Mouse (Mus musculus) liver, adult 2 months (tissue): ENCODE measurements around the gene Lrch4. TPM values are rescaled to one million over a fixed set of nuclear protein-coding genes. Genes with fewer than 3 reads are reported as not detected.

ENCODE experiments used
- DNase-seq: peaks from one replicate; pipeline ENCODE4 v3.0.0-alpha.2; 2011; ENCODE audit warnings: low read depth, low spot score; ENCODE audit errors: extremely low read depth
- H3K27ac ChIP-seq: fragments of 200-500 bp; replicated peaks from 2 replicates; pipeline ENCODE4 v1.5.1; 2012; ENCODE audit warnings: low read depth, mild to moderate bottlenecking, control low read depth, inconsistent platforms, low read length; ENCODE audit not compliant: insufficient read depth
- H3K27me3 ChIP-seq: fragments of 200-500 bp; 2 replicates; pipeline ENCODE4 v1.6.1; 2012; ENCODE audit warnings: mild to moderate bottlenecking, moderate library complexity, low read length, inconsistent platforms; ENCODE audit not compliant: control insufficient read depth, insufficient read depth
- H3K36me3 ChIP-seq: fragments of 200-500 bp; 2 replicates; pipeline ENCODE4 v1.6.1; 2012; ENCODE audit warnings: low read length, inconsistent platforms; ENCODE audit not compliant: control insufficient read depth, insufficient read depth
- H3K4me1 ChIP-seq: fragments of 200-500 bp; 2 replicates; pipeline ENCODE4 v1.6.1; 2011; ENCODE audit warnings: low read length; ENCODE audit not compliant: control insufficient read depth, insufficient read depth
- H3K4me3 ChIP-seq: fragments of 200-500 bp; 2 replicates; pipeline ENCODE4 v1.5.1; 2011; ENCODE audit warnings: low read depth, mild to moderate bottlenecking, control low read depth, low read length, moderate library complexity; ENCODE audit not compliant: insufficient read depth
- H3K79me2 ChIP-seq: fragments of 200-500 bp; 2 replicates; pipeline ENCODE4 v1.6.1; 2012; ENCODE audit warnings: inconsistent platforms, mild to moderate bottlenecking, low read length, moderate library complexity; ENCODE audit not compliant: control insufficient read depth, insufficient read depth
- H3K9ac ChIP-seq: fragments of 200-500 bp; 2 replicates; pipeline ENCODE4 v1.6.1; 2012; ENCODE audit warnings: low read depth, mild to moderate bottlenecking, control low read depth, inconsistent platforms, low read length
- CTCF ChIP-seq: fragments of 200-500 bp; IDR thresholded peaks from 2 replicates; pipeline ENCODE4 v1.5.1; 2011; ENCODE audit warnings: low read depth, low read length, control low read depth
- POLR2A ChIP-seq: fragments of 200-500 bp; IDR thresholded peaks from 2 replicates; pipeline ENCODE4 v1.6.1; 2011; ENCODE audit warnings: low read length, control low read depth; ENCODE audit not compliant: insufficient read depth; ENCODE audit errors: extremely low read depth
- WGBS: fragments of 180-500 bp; shearing (Covaris S2); methylation state at CpG from one replicate; pipeline ENCODE4 v1.1.7; 2018; 5-methylcytosine and 5-hydroxymethylcytosine counted together
- polyA plus RNA-seq: library from polyadenylated mRNA; depleted of rRNA; stranded (reverse); fragments of >200 nt; gene quantifications from 2 replicates; pipeline ENCODE4 v1.2.3, GENCODE M21; 2012
- total RNA-seq: library from RNA; depleted of rRNA; stranded (reverse); fragments of >200 nt; gene quantifications from 2 replicates; pipeline ENCODE4 v1.2.3, GENCODE M21; 2014

Gene Lrch4
- total and polyA plus RNA-seq, 2 experiments: 0.74 to 15.0 TPM

DNA sequence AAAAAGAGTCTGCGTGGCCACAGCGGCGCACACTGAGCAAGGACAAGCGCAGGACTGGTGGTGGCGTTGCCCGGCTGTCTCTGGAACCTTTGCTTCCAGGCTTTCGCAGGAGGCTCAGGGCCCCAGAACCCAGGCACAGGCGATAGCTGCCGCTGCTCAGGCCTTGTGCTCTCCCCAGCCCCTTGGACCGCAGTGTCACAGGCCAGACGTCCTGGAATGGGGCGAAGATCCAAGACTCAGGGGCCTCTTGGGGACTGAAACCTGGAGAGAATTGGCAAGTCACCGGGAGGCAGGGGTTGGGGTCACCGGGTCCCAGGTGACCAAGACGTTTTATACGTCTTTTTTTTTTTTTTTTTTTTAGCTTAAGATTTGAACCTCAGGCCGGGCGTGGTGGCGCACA, 15.6 kb downstream of the Lrch4 start:
- DNase-seq: no peak
- Histone ChIP-seq H3K36me3 (no peaks in the 10 kb centered on the region), H3K27ac (no peak overlapping the region), H3K79me2 (no peaks in the 10 kb centered on the region), H3K27me3 (no peaks in the 10 kb centered on the region), H3K9ac (no peak overlapping the region), H3K4me1 (no peaks in the 10 kb centered on the region), H3K4me3 (no peak overlapping the region)
- WGBS: 67% methylated on average over 19 of the region's 19 CpGs
- TF ChIP-seq POLR2A: no peak
- no peak for TF ChIP-seq CTCF

DNA sequence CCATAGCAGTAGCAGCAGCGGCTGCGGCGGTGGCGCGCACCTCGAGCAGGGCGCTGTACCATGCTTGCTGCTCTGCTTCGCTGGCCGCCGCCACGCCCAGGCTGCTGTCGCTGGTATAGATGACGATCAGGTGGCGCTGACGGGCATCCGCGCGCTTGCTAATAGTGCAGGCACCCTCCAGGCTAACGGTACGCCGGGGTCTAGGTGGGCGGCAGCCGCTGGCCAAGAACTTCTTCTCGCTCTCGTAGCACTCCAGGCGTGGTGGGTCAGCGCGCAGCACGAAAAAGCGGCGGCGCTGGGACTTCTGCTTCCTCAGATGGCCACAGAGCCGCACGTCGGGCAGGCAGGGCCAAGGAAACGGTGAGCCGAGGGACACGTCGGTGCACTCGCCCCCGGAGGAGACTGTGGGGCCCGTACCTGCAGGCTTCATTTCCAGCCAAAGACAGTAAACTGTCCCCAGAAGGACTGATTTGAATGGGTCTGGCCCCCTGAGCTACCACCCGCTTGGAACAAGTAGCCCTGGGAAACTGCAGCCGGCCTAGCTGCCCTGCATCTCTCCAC, 16.2 kb downstream of the Lrch4 start:
- Histone ChIP-seq H3K4me1 (no peaks in the 10 kb centered on the region), H3K4me3 (peak overlapping the region; percentile 41), H3K27ac (no peak overlapping the region), H3K79me2 (no peaks in the 10 kb centered on the region), H3K27me3 (no peaks in the 10 kb centered on the region), H3K9ac (peak overlapping the region; percentile 36; the same call in 1 of the 2 replicates), H3K36me3 (no peaks in the 10 kb centered on the region)
- DNase-seq: no peak
- no peak for TF ChIP-seq POLR2A
- no peak for TF ChIP-seq CTCF
- 3% methylated on average over 44 of the region's 44 CpGs for WGBS

DNA sequence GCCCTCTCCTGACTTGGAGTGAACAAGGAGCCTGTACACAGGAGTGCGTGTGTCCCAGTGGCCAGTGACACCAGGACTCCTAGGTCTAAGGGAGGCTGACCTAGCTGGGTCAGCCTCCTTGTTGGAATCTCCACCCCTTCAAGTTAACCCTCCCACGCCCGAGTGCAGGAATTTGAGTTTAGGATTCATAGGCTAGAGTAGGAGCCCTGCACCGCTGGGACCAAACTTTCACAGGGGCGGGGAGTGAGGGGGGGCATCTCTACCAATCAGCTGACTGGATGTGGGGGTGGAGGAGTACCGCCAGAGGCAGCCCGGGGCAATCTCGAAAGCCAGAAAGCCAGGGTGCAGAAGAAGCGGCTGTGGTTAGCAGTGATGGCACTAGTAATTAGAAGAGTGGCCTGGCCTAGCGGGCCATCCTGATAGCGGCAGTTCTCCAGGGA, 16.8 kb downstream of the Lrch4 start, which contains the start of gene Irs3:
Gene Irs3, minus strand, starts transcription at position 63 of the 440 bp plus-strand sequence.
- no peaks in the 10 kb centered on the region for H3K36me3 ChIP-seq
- WGBS: 27% methylated on average over 11 of the region's 11 CpGs
- H3K4me3 ChIP-seq: peak within 1 kb of the TSS; percentile 41
- no peak for TF ChIP-seq POLR2A
- no peak for TF ChIP-seq CTCF
- peak within 1 kb of the TSS; percentile 36; the same call in 1 of the 2 replicates for H3K9ac ChIP-seq
- no peak within 1 kb of the TSS for H3K27ac ChIP-seq
- DNase-seq: peak; percentile 71
- no peaks in the 10 kb centered on the region for H3K4me1 ChIP-seq
- H3K27me3 ChIP-seq: no peaks in the 10 kb centered on the region
- H3K79me2 ChIP-seq: no peaks in the 10 kb centered on the region

DNA sequence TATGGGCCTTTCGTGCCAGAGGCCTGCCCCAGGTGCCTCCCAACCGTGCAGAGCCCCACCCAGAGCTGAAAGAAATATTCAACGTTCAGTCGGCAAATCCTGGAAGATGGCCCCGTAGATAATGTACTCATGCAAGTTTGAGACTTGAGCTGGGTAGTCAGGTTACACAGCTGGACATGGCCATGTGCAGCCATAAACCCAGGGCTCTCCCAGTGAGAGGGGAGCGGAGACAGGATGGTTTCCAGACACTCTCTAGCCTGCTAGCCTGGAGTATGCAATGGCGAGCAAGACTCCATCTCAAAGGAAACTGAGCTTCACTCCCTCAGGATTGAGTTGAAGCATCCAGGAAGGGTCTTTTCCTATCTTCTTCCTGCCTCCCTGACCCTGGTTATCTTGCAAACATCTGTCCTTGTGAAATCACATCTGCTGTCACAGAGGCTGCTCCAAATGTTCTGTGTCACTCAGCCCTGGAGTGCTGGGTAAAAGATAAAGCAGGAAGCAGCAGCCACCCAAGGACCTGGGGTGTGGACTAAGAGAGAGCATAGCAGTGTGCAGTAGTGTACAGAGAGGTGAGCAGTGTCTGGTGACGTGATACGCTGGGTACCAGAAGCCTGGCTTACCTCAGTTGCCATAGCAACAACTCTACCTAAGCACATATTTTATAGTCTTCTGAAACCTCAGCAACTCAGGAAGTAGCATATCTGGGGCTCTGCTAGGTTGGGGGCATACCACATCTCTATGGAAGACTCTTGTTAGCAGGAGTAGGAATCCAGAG, 19.1 kb downstream of the Lrch4 start:
- TF ChIP-seq POLR2A: no peak
- no peak overlapping the region for H3K4me3 ChIP-seq
- H3K9ac ChIP-seq: no peak overlapping the region
- no peaks in the 10 kb centered on the region for H3K79me2 ChIP-seq
- DNase-seq: no peak
- peaks cover 14% of the 10 kb centered on the region; the same call in 1 of the 2 replicates for H3K36me3 ChIP-seq
- 59% methylated on average over 9 of the region's 9 CpGs for WGBS
- H3K27me3 ChIP-seq: no peaks in the 10 kb centered on the region
- peaks cover under 1% of the 10 kb centered on the region; the same call in 1 of the 2 replicates for H3K4me1 ChIP-seq
- H3K27ac ChIP-seq: no peak overlapping the region

DNA sequence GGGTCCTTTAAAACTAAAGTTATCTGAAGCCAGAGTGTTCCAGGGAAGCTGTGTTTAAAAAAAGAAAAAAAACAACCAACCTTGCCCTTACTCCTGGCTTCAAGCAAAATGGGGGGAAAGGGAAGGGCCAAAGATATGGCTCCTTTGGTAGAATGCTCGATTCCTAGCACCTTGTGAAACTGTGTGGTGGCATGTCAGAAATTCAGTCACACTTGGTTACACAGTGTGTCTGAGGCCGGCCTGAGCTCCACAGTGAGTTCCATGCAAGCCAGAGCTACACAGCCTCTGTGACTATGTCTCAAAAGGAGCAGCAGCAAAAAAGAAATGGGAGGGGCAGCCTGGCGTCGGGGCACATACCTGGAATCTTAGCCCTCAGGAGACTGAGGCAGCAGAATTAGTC, 20.3 kb downstream of the Lrch4 start:
- no peaks in the 10 kb centered on the region for H3K79me2 ChIP-seq
- DNase-seq: no peak
- TF ChIP-seq POLR2A: no peak
- no peak for TF ChIP-seq CTCF
- 65% methylated on average over 4 of the region's 4 CpGs for WGBS
- no peak overlapping the region for H3K4me3 ChIP-seq
- H3K27me3 ChIP-seq: no peaks in the 10 kb centered on the region
- no peak overlapping the region for H3K9ac ChIP-seq
- H3K27ac ChIP-seq: no peak overlapping the region
- H3K36me3 ChIP-seq: peaks cover 14% of the 10 kb centered on the region; the same call in 1 of the 2 replicates
- H3K4me1 ChIP-seq: peaks cover 7% of the 10 kb centered on the region; the same call in 1 of the 2 replicates
